Mouse (Mus musculus) mature B cell (primary cell): ENCODE measurements around the gene Atp1a3.
"Not testable (repeated sequence)": the region's sequence is repeated elsewhere in the genome, so short reads cannot be mapped to it uniquely, and the experiment has no call there.

Source experiments
- in situ Hi-C: fragments of 300-500 bp; cut with MboI; formaldehyde crosslinking; loops from 2 replicates; pipeline ENCODE4 v1.14.3; 2019

The Atp1a3 gene

DNA sequence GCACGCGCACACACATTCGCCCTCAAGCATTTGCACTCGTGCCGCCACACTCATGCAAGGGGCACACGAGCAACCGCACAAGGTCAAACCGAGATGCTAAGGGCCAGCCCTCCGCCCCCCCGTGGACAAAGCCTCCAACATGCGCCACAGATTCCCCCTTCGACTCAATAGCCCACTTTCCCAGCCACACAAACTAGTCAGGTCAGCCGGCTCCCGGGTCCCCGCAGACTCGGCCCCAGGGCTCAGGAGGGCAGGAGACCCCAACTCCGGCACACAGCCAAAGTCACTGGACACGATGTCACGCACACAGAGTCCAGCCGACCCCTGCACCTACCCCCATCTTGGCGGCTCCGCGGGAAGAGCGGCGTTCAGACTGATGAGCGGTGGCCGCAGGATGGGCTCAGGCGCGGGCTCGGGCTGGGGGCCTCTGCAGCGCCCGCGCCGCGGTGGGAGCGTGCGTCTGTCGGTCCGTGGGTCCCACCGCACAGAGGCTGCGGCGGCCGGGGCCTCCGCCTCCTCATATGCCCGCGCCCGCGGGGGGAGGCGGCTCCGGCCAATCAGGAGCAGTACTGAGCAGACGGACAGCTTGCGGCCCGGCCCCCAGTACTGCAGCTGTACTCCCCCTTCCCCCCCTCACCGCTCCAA is at the start of gene Atp1a3:
Gene Atp1a3, minus strand, starts transcription at position 538 of the 645 bp plus-strand sequence.
- in situ Hi-C loops: no loop called here

- in situ Hi-C loops: no loop called here
These were observed 46.8 kb upstream of the Atp1a3 start for GRCm38 (mm10) chr7:25052587-25052986.

- in situ Hi-C loops: no loop called here
These were observed 43.7 kb upstream of the Atp1a3 start for GRCm38 (mm10) chr7:25049295-25049930.

DNA sequence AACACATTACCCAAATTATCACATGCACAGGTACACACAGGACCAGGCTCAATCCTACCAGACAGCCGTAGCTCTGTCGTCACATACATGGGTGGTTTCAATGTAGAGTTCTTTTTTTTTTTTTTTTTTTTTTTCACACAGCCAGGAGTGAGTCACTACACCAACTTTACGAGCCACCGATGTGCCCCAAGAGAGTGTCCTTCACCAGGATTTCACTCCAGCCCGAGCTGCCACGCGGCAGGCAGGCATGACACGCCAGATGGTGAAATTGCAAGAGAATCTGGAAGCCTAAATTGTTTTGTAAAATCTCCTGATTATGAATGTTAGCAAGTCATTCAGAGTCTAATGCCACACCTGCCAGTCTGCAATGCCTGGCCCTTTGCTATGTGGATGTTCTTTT is 41.6 kb upstream of the Atp1a3 start:
- in situ Hi-C loops: no loop called here

GRCm38 (mm10) chr7:25044599-25044998 is 38.8 kb upstream of the Atp1a3 start:
- in situ Hi-C loops: not testable (repeated sequence)

DNA sequence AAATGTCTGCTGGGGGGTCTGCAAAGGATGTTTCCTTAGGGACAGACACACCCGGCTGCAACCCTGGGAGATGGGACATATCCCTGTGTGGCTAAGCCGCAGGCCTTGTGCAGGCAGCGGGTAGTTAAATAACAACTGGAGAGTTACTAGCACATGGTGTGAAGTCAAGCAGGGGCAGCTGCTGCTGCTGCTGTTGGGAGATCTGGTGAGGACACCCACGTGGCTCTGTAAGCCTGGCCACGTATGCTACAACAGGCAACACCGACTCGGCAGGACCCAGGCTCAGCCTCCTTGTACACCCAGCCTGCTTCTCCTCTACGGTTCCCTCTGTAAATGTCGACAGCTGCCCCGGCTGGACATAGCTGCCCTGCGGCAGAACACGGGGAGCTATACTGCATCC is 36.2 kb upstream of the Atp1a3 start:
- in situ Hi-C loops: no loop called here

DNA sequence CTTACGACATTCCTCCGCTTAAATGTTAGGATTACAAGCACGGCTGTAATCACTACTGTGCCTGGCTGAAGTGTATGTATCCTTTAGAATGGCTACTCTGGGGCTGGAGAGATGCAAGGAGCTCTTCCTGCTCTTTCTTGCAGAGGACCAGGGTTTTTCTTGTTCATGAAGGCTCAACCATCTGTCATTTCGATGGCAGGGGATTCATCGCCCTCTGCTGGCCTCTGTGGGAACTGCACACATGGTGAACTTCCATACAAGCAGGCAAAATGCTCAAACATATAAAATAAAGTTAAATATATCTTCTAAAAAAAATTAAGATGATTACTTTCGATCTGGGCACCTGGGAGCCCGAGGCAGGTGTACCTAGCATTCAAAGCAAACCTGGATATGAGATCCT is 30.2 kb upstream of the Atp1a3 start:
- in situ Hi-C loops: no loop called here

- in situ Hi-C loops: no loop called here
These were observed 29.0 kb upstream of the Atp1a3 start for GRCm38 (mm10) chr7:25034796-25035195.

- in situ Hi-C loops: no loop called here
These were observed 25.8 kb upstream of the Atp1a3 start for GRCm38 (mm10) chr7:25031528-25031927.

- in situ Hi-C loops: no loop called here
These were observed 24.4 kb upstream of the Atp1a3 start for GRCm38 (mm10) chr7:25030032-25030753.

DNA sequence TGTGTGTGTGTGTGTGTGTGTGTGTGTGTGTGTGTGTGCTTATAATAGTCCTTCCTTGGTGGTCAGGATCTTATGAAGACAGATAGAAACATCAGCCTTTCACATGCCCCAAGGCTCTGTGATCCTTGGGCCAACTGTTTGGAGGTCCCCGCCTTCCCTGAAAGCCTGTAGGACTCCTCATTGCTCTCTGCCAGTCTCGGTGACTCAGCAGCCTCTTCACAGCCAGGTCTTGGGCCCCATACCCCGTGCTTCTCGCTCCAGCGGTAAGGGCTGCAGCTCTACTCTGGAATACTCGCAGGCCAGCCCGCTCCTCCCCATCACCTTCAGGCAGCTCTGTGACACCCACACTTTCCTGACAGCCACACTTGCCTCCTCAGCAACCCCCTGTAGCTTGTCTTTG is 20.7 kb upstream of the Atp1a3 start:
- in situ Hi-C loops: no loop called here

DNA sequence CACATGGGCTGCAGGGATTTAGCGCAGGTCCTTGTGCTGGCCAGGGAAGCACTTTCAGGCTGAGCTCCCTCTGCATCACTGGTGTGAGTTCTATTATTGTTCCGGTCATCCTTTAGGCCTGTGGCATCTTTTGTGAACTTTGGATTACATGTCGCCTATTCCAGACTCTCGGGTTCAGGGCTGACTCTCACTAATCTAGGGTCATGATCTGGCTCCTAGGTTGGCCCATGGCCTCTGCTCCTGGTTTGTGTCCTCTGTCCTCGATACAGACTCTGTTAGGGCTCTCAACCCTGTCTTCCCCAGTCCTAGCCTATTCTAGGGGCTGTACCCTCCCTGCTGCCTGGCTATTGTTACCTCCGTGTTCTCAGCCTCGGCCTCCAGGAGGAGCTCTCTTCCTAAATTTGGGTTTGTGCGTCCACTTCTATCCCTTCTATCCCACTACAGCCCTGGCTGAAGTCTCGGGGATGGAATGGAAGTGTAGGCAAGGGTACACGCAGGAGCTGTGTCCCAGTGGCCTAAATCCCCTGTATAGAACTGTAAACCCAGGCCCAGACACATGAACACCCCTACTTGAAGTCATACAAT is 20.2 kb upstream of the Atp1a3 start:
- in situ Hi-C loops: no loop called here

DNA sequence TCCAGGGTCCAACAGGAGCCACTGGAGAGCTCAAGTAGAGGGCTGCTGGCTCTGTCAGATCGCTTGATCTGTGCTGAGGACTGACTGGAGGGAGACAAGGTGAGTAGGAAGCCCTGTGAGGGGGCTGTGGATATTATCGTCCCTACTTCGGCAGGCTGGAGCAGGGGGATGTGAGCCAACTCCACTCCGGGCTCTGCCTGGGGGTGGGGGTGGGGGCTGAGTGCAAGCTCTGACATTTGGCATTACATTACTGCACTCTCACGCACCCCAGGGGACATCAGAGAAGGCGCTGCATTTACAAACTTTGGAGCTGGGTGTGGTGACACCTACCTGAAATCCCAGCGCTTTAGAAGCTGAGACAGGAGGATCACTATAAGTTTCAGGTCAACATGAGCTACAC is 5.8 kb upstream of the Atp1a3 start:
- in situ Hi-C loops: no loop called here

- in situ Hi-C loops: no loop called here
These were observed 4.5 kb upstream of the Atp1a3 start for GRCm38 (mm10) chr7:25010090-25010913.

DNA sequence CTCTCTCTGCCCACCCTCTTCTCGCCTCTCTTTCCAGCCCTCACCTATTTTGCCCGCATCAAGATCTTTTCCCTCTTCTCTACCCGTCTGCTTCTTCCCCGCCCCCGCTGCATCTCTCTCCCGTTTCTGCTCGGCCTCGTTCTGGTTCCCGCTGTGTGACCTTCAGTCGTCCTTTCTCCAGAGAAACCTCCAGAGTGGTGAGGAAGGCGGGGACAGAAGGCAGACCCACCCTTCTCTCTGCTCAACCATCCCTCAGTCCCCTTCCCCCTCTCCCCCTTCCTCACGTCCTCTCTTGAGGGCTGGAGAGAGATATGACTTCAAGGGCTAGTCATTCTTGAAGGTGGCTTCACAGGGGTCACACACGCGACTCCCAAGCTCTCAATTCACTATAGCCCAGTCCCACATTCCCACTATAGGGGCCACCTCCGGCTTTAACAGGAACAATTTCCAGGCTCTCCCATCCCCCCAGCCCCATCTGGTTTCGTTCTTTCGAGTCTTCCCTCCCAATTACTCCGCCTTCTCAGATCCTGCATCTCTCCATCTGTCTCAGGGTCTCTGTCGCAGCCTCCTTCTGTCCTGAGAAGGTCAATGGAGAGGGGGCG is 3.4 kb upstream of the Atp1a3 start:
- in situ Hi-C loops: no loop called here

- in situ Hi-C loops: no loop called here
These were observed 2.9 kb upstream of the Atp1a3 start for GRCm38 (mm10) chr7:25008635-25009034.

DNA sequence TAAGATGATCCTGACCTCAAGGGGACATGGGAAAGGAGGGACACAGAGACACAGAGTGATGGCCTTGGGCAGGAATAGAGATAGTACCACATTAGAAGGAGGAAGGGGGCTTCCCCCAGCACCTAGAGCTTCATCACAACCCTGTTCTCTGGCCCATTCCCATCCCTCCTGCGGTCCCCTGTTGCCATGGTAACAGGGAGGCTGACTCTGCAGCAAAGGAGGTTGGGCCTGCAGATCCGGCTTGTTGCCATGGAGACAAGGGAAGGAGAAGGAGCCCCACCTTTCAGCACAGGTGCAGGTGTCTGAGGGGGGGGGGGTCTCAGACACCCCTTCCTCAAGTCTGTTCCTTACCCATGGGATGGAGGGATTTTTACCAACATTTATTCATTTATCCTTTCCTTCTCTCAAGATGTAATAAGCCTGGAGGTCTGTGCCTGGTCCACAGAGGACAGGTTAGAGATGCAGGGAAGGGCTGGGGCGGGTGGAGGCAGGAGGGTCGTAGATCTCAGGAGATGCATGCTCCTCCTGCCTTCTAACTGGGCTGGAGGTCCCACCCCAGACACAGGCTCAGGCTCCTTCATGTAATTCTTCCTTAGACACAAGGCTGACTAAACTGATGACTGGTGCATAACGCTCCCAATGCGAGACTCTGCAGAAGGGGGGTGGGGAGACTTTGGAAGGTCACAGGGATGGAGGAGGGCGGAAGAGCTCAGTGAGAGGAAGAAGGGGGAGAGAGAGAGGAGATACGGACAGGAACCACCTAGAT is 2.0 kb upstream of the Atp1a3 start:
- in situ Hi-C loops: no loop called here

DNA sequence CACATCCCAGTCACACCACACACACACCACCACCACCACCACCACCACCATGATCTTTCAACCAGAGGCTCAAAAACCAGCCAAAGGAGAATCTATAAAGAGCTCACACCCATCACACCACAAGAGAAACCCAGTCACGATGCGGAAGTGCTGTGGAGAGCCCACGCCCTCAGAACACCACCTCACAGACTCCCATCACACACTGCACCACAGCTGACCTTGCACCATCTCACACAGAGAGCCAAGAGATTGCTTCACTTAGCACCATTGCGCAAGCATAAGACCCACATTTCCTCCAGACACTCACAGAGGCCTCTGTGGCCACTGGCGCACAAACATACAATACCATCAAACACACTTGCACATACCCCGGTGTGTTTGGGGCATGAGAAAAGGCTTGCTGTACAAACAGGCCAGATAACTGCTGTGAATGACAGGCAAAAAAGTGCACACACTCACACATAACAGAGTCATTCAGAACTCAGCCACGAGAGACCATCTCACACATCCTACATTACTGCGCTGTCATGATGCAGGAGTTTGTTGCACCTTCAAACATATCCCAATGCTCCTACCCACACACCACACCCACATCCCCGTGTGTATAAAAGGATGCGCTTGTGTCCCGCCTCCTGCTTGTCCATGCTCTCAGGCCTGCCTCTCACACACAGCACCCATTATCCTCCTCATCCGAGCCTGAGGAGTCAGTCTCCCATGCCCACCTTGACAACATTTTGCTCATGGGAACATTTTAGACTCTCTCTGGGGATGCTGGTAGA is 1.0 kb upstream of the Atp1a3 start:
- in situ Hi-C loops: no loop called here

DNA sequence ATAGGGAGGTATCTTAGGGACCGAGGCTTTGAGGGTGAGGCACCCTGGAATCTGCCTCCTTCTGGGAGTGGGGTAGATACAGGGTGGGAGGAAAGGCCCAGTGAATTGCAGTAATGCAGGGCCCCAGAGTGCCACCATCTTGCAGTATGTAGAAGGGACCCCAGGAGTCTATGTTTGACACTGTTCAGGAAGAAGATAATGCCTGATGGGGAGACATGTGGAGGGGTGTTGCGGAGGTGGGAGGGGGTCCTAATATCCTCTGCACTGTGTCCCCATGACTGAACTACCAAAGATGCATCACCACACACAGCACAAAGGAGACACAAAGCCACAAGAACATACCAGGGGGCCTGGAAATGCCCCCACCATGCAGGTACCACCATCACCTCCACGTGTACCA is 413 bp upstream of the Atp1a3 start:
- in situ Hi-C loops: no loop called here

DNA sequence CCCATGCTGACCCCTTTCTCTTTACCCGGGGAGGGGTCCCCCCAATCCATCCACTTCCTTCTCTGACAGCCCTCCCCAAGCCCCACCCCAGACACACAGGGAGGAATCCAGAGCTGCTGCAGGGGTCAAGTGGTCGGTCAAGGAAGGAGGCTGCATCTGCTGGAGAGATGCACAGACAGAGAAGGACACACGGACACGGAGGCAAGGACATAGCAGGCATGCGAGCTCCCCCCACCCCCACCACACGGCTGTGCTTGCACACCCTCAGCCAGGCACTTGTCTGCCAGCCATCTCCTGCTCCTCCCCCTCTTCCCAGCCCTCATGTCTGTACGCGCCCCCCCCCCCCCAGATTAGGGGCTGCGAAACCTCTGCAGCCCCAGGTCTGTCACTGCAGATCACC is 952 bp downstream of the Atp1a3 start:
- in situ Hi-C loops: no loop called here
